Mouse (Mus musculus): ENCODE measurements at regions not wholly inside any gene's neighbourhood (a gene's known extent, or its start where the extent isn't known, plus 50 kb on each side); places are given as distances from the start of the nearest gene placed in this dataset.

DNA sequence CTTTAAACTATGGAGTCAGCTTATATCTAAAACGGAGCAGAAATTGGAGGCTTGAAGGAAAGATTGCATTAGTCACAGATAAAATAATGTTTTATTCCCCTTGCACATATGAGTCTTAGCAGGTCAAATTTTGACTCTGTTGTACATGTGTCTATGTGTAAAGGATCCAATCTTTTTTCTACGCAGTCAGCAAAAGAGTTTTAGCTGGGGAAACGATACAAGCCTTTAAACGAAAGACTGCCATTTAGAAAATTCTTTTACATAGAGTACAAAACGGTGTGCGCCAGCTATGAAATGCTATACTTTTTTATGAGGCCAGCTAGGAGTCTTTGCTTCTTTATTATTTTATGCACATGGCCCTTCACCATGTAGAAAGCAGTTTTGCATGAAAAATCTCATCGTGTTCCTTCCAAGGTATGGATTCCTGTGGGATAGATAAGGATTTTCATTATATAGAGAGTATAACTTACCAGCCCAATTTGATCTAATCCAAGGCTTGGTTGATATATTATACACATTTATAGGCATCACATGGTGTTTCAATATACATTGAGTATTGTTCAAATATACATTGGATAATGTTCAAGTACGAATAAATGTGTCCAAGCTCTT, 116.0 kb upstream of the Thumpd2 start:
- DNase-seq = no peak

- DNase-seq = no peak
Observed at GRCm38 (mm10) chr17:81176306-81176705, 111.4 kb upstream of the Thumpd2 start.

GRCm38 (mm10) chr17:81175877-81176276, 111.0 kb upstream of the Thumpd2 start:
- DNase-seq = no peak

- no peak for DNase-seq
Observed at GRCm38 (mm10) chr17:81172943-81173342, 108.1 kb upstream of the Thumpd2 start.

- DNase-seq = no peak
Observed at GRCm38 (mm10) chr17:81169118-81169517, 104.2 kb upstream of the Thumpd2 start.

DNA sequence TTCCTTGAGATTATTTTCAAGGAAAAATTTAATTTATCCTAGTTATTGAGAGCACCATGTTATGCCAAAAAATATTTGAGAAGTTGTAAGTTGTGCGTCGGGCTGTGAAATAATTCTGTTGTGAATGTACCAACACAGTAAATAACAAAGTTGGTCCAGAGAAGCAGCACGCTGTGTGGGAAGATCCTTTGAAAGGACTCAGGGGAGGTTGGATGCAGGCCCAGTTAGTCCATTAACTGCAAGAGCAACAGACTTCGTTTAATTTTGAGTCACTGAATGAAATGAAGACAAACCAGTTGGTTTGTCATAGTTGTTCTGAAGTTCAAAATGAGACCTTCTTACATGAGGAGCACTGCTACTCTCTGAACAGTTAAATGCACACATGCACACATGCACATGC, 85.8 kb upstream of the Thumpd2 start:
- DNase-seq = no peak

DNA sequence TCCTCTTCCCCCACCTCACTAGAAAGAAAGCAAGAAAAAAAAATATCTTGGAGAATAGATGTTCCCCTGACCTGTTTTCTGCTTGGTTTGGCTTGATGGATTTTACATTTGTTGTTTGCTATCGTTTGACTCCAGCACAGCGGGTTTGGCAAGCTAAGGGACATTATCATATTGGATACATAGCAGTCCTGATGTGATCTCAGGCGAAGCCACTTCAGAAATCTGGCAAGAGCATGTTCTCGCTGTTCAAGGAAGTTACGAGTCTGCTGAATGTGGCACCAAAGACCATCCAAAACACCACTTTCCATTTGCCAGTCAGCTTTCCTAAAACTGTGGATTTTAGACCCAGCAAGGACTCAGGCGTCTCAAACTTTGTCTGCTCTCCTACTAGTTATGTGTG, 69.8 kb upstream of the Thumpd2 start:
- DNase-seq = no peak

GRCm38 (mm10) chr17:81133227-81133626, 68.3 kb upstream of the Thumpd2 start:
- peak; percentile 33 for DNase-seq
